Mouse (Mus musculus) c-Kit-positive CD71-negative TER-119-negative erythroid progenitor cells, embryonic 14.5 days (primary cell): ENCODE measurements around the gene Slc2a6.
A peak's percentile ranks its signal among the peaks of the same experiment; 100 is the strongest.

ENCODE experiments used
- DNase-seq: peaks from one replicate; pipeline ENCODE4 v3.0.0-alpha.2; 2013; ENCODE audit warnings: low read depth

Gene Slc2a6

DNA sequence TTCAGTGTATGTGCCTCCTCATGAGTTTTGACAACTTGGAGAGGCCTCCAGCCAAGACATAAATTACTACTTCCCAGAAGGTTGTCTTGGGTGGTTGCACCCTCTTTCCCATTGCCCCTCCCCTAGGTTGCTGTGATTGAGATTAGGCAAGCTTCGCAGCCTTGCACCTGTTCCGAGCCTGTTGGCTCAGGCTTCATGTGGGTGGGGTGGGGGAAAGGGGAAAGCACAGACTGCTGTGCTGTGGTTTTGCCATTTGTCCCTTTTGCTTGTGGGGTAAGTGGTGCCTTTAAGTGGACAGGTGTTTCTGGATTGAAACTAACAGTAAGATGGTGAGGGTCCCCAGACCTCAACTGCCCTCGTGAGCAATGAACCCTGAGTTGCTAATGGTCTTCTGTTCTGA, 8.2 kb upstream of the Slc2a6 start:
- no peak for DNase-seq

DNA sequence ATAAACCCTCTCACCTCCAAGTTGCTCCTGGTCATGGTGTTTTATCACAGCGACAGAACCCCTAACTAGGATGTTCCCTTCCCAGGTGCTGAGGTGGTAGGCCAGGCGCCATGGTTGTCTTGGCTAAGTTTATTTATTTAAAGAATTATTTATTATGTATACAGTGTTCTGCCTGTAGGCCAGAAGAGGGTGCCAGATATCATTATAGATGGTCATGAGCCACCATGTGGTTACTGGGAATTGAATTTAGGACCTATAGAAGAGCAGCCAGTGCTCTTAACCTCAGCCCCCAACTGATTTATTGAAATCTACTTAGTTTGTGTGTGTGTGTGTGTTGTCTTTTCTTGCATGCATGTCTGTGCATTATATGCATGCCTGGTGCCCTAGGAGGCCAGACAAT, 4.6 kb upstream of the Slc2a6 start:
- no peak for DNase-seq

DNA sequence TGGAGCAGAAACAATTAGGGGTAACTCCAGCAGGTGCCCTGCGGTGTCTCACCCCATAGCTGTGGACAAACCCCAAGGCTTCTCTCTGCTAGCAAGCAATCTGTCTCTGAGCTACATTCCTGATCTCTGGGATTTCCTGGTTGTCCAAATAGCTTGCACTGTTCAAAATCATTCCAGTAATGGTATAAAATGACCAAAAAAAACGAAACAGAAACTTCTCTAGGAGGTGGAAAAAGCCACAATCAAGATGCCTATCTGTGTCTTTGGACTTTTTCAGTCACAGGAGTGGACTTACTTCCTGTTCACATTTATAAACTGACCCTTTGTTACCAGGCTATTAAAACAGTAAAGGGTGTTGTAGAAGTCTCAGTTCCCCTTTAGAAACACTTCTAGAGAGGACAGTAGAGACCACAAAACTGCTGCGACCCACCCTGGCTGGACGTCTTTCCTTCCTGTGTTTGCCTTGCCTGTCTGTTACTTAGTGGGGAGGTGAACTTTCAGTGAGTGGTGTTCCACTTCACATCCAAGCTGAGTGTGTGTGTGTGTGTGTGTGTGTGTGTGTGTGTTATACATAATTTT, 728 bp upstream of the Slc2a6 start:
- no peak for DNase-seq

DNA sequence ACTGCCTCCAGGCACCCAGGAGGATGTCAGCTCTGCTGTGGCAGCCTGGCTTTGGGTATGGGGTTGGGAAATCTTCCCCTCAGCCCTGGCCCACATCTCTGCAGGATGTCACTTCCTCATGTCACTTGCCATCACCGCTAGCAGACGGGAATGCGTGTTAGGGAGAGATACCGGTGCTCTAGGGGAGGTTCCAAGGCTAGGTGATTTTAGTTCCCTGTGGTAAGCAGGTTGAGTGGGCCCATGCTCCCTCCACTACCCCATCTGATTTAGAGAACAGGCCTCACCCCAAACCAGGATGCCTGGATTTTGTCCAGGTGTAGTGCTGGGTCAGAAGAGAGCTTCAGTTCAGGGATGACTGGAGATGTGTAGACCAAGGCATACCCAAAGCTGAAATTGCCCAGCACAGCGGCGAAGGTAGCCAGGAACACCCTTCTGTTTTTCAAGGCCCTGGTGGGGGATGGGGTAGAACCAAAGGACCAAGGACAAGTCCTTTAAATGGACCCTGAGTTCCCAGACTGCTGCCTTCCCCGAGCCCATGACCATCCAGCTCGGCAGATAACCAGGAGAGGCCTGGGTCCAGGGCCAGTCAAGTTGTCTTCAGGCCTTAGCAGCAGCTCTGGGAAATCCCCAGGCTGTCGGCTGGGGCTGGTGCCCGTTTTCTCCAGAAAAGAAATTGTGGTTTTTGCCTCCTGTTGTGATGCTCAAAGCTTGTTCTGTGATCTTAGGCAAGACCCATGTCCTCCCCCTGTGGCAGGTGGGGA, 761 bp downstream of the Slc2a6 start:
- DNase-seq = no peak

DNA sequence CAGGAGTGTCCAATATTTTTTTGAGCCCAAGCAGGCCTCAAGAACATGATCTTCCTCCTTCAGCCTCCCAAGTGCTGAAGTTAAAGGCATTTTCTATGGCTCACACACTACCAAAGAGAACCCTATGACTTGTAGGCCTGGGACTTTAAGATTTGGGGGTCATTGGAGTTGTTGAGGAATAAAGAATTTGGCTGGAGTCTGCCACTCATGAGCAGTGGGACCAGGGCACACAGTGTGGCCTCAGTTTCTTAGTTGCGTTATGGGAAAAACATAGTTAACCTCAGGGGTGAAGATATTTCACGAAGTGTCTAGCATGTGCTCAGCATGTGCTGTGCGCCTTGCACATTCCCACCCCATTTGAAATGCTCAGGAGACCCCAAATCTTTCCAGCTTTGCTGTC, 1.5 kb downstream of the Slc2a6 start:
- no peak for DNase-seq

DNA sequence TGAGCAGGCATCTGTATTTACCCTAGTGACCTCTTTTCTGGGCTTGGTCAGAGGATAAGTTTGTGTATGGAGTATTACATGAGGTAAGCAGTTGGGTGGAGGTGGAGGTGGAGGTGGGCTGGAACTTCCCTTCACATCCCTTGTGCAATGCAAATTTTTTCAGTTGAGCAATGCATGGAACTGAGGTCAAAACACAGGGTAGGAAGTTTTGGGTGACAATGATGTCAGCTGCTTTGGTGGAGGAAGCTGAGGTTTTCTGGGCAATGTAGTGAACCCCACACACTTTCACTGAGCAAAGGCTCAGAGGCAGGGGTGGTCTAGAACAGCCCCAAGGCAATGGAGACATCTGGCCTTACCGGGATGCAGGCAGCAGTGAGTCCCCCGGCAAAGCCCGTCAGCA, 2.3 kb downstream of the Slc2a6 start:
- DNase-seq = no peak

DNA sequence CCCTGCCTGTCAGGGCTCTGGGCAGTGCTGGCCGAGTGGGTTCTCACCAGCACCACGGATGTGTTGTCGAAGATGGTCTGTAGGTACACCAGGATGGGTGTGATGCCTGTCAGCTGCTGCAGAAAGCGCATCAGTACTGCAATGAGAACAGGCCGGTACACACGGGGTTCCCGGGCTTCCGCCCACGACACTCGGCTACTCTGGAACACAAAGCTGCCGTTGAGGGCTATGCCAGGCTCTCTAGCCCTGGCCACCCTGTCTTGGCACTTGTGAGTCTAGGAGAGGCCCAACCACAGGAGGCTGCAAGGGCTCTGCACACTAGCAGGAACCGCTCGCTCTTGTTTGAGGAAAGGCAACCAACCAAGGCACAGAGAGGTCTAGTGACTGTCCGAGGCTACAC, 3.7 kb downstream of the Slc2a6 start:
- DNase-seq = no peak

DNA sequence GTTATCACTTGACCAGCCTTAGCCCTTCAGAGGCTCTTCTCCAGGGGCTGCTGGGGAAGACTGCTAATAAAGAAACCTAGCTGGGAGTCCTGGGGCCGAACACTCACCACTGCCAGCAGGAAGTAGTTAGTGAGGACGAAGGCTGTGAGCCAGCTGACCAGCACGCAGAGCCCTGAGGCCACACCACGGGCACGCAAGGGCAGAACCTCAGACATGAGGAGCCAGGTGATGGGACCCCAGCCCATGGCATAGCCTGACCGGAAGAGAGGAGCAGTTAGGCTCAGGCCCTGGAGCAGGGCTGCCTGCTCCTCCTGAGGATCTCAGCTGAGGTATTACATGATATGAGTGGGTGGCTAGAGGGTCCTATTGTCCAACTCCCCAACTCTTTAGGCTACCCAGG, 5.2 kb downstream of the Slc2a6 start:
- no peak for DNase-seq

DNA sequence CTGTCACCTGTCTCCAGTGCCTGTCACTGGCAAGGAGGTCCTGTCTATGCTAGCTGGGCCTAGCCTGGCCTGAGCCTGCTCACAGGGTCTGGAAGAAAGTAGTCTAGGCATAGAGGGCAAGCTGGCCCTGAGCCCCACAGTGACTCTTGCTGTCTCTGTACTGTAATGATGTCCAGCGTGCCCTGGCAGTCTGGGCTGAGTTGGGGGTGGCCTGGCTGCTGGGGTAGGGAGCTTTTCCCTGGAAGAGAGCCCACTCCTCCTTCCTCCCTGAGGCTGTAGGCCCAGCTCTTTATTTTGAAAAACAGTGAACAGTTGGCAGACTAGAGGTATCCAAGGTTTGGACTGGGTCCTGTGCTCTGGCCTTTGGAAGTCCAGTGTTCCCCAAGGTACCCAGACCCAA, 6.7 kb downstream of the Slc2a6 start:
- DNase-seq = no peak

DNA sequence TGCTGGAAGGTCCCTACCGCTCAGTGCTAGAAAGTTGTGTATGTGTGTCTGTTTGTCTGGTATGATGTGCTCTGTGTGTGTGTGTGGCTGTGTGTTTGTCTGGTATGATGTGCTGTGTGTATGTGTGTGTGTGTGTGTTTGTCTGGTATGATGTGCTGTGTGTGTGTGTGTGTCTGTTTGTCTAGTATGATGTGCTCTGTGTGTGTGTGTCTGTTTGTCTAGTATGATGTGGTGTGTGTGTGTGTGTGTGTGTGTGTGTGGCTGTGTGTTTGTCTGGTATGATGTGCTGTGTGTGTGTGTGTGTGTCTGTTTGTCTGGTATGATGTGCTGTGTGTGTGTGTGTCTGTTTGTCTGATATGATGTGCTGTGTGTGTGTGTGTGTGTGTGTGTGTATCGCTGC, 8.3 kb downstream of the Slc2a6 start:
- no peak for DNase-seq

DNA sequence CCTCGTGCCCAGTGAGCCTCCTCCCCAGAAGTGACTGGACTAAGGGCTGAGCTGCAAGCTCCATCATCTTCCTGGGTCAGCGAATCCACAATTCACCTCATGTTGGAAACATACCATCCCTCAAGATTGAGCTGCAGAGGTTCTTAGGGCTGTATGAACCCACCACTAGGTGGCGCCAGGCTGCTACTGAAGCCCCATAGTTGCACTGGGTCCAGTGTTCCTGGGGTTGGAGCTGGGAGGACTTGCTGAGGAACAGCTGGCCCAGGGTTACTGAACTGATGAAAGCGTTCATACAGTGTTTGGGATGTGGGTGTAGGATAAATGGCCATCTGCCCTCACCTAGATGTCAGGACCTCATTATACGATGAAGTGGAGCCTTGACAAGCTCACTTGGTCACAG, 10.0 kb downstream of the Slc2a6 start:
- DNase-seq = peak; percentile 62

DNA sequence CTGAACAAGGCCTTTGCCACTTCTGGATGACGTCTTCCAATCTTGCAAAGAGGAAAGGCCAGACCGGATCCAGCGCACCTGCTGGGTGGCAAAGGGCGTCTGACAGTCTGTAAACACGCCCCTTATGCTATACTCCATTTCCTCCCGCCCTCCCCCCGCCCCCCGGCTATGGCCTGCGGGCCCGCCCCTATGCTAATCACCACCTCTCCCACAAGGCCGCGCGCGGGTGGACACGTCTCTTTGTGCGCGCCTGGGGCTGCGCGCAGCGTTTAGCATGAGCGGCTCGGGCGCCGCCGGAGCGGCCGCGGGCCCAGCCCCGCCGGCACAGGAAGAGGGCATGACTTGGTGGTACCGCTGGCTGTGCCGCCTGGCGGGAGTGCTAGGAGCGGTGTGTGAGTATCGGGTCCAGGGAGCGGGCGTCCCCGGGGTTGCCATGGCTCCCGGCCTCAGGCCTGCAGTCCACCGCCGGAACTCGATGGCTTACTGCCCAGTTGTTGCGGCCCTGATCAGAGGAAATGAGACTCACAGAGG, 18.0 kb downstream of the Slc2a6 start, which contains the start of gene Cacfd1:
Gene Cacfd1 (plus strand): TSS at position 213 of the 531 bp plus-strand sequence.
- peak; percentile 83 for DNase-seq

DNA sequence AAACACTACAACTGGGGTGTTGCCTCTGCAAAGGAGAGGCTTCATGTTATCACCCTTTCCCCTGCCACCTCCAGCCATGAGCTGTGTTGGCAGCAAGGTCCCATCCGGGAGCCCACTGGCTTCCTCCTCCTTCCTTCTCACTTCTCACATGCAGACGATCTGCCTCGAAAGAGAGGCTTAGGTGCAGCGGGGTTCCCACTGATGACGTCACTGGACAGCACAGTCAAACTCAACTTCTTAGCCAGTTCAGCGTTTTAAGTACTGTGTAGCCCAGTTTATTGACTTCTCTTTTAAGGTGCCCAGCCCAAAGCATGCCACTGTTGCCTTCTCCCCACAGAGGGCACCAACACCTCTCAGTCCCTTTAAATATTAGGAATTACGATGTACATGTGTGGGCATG, 20.1 kb downstream of the Slc2a6 start:
- no peak for DNase-seq

DNA sequence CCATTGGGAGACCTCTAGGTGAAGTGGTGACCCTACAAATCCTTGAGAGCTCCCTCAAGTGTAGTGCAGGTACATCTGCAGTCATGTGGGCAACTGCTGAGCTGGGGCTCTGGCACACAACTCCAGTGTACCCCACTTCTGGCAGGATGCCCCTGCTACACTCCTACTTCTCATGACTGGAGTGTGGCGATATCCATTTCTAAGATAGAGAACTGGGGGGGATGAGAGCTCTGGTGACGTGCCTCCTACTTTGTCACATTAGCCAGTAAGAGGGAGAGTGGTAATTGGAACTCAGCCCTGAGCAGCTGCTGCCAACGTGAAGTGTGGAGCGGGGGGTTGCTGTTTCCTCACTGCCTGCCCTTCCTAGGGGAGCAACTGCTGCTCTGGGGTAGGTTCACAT, 21.5 kb downstream of the Slc2a6 start:
- no peak for DNase-seq

DNA sequence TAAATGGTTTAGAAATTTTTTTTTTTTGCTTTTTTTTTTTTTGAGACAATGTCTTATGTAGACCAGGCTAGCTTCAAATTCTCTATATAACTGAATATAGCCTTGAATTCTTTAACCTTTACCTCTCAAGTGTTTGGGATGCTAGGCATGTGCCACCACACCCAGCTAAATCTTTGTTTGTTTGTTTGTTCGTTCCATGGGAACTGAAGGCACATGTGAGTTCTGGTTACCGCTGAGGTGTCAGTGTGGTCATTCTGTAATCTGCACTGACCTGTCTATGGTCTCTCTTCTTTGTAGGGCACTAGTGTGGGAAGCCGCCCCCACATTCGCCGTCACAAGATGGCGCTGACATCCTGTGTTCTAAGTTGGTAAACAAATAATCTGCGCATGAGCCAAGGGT, 29.8 kb downstream of the Slc2a6 start:
- no peak for DNase-seq

DNA sequence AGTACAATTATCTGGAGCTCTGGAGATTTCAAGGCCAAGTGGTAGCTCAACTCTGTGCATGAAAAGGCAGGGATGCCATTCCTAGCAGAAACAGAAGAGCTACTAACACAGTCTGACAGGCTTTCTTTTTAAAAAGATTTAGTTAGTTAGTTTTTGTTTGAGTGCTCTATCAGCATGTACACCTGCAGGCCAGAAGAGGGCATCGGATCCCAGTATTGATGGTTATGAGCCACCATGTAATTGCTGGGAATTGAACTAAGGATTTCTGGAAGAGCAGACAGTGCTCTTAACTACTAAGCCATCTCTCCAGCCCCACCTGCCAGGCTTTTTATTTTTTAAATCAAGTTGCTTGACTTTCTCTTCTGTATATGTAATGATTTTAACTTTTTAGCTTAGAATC, 30.3 kb downstream of the Slc2a6 start:
- DNase-seq = no peak

DNA sequence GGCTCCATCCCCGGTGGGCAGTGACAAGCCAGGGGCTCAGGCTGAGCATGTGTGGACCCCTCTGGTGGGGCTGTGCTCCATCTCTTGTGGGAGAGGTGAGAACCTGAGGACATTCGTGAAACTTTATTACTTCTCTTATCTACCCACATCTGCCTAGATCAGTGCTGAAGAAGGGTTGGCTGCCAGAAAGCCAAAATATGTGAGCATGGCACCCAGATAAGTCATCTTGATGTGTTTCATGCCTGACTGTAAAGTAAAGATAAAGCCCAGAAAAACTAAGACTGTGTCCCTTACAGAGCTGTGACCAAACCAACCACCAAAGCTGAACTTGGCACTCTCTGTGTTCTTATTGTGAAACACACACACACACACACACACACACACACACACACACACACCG, 33.9 kb downstream of the Slc2a6 start:
- DNase-seq = no peak

DNA sequence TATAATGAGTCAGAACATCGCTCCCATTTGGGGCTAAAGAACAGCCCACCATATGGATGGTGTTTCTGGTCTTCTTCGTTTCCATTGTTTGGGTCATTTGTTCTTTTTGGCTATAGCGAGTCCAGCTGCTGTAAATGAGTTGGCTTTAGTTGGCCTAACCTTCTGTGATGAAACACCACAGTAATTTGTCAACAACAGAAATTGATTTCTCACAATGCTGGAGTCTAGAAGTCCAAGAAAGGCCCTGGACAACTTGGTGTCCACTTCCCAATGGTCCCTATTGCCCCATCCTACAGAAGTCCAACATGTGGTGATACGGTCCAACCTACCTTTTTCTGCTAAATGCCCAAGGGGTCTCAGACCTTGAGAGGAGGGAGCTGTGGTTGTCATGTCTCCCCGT, 43.2 kb downstream of the Slc2a6 start:
- DNase-seq = no peak

DNA sequence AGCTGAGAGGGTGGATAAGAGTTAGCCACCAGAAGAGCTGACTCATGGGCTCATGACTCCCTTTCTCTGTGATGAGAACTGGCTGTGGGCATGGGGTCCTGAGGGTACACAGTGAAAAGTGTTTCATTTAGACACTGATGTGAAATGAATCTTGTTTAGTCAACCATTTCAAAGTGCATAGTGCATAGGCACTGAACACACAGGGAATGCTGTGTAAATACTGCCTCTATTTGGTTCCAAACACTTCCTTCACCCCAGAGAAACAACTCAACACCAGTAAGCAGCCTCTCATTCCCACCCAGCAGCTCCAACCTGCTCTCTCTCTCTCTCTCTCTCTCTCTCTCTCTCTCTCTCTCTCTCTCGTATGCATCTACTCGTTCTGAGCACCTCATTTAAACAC, 43.6 kb downstream of the Slc2a6 start:
- no peak for DNase-seq

DNA sequence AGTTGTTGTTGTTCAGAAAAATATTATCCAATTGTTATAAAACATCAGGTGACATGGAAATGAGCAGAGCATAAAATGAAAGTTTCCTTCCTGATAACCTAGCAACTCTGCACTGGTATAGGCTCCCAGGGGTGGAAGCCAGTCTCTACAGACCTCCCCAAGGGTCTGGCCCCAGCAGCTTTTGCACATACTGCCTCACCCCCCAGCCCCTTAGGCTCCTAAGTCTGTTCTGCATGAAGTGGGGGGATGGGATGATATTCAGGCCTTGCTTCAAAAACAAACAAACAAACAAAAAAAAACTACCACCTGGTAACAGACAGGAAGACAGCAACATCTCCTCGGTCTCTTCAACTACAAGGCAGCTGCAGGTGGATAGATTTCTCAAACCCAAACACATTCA, 47.4 kb downstream of the Slc2a6 start:
- no peak for DNase-seq

DNA sequence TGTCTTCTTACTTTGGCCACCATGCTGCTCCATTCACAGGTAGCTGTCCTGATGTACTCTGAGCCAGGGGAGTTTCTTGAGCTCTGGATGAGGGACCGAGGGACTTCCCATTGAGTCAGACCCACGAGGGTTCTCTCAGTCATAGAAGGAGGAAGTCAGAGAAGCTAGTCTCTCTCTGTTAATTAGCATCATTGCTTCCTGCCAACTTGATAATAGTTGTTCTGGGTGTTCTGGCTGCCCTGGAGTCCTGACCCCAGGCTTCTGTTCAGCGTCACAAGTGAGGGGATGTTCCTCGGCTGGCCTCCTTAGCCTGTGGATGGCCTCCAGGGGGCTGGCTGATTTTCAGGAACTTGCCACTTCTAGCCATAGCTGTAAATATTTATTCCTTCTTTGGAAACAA, 53.8 kb downstream of the Slc2a6 start:
- DNase-seq = peak; percentile 22

DNA sequence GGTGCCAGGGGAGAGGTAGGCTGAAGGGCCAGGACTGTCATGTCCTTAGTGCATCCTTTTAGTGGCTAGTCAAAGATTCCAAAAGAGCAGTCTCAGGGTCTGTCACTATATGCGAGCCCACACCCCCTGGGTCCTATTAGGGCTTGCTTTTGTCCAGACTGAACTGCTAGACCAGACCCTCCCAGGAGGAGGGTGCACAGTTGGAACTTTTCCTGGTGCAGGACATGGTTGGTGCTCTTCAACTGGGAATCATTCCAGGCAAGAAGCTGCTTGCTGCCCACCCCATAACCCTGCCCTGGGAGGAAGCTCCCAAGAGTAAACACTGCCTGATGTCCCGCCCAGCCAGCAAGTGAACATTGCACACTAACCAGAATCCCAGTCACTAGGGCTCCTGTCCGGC, 54.7 kb downstream of the Slc2a6 start, which contains the start of gene Adamts13:
Gene Adamts13 (plus strand): TSS at position 301 of the 400 bp plus-strand sequence.
- DNase-seq = no peak
